Mouse (Mus musculus) hindbrain, embryonic 12.5 days (tissue): ENCODE results near the gene Tnrc6b. TPM values are rescaled to one million over a fixed set of nuclear protein-coding genes. Genes with fewer than 3 reads are reported as not detected.

Experiments
- ATAC-seq: fragments of 200-750 bp; cut with Nextera tagmentation; 2 replicates; pipeline ENCODE4 v1.8.0; 2017; ENCODE audit warnings: moderate TSS enrichment; ENCODE audit not compliant: low FRiP score
- H3K27ac ChIP-seq: fragments of 300-500 bp; sonication (generic); 2 replicates; pipeline ENCODE4 v1.5.1; 2016; ENCODE audit warnings: mild to moderate bottlenecking
- H3K27me3 ChIP-seq: fragments of 300-500 bp; sonication (generic); 2 replicates; pipeline ENCODE4 v1.6.1; 2016; ENCODE audit warnings: mild to moderate bottlenecking
- H3K36me3 ChIP-seq: fragments of 300-500 bp; sonication (generic); 2 replicates; pipeline ENCODE4 v1.6.1; 2016; ENCODE audit warnings: mild to moderate bottlenecking
- H3K4me1 ChIP-seq: fragments of 300-500 bp; sonication (generic); 2 replicates; pipeline ENCODE4 v1.6.1; 2016
- H3K4me2 ChIP-seq: fragments of 300-500 bp; sonication (generic); replicated peaks from 2 replicates; pipeline ENCODE4 v1.6.1; 2016; ENCODE audit warnings: mild to moderate bottlenecking
- H3K4me3 ChIP-seq: fragments of 300-500 bp; sonication (generic); 2 replicates; pipeline ENCODE4 v1.5.1; 2016; ENCODE audit warnings: mild to moderate bottlenecking
- H3K9ac ChIP-seq: fragments of 300-500 bp; sonication (generic); 2 replicates; pipeline ENCODE4 v1.6.1; 2016; ENCODE audit warnings: mild to moderate bottlenecking, moderate library complexity
- H3K9me3 ChIP-seq: fragments of 300-500 bp; sonication (generic); replicated peaks from 2 replicates; pipeline ENCODE4 v1.6.1; 2016; ENCODE audit warnings: mild to moderate bottlenecking
- WGBS: fragments of 180-500 bp; shearing (Covaris S2); methylation state at CpG from one replicate; pipeline ENCODE4 v1.1.7; 2016; 5-methylcytosine and 5-hydroxymethylcytosine counted together
- polyA plus RNA-seq: library from polyadenylated mRNA; unstranded; fragments of >200 nt; fragmentation: Nextera tagmentation; extraction: Ambion mirVana; gene quantifications from 2 replicates; pipeline ENCODE4 v1.2.1, GENCODE M21; 2016

Tnrc6b gene
- polyA plus RNA-seq, 1 experiment from 2014 or later: 55.6 TPM

DNA sequence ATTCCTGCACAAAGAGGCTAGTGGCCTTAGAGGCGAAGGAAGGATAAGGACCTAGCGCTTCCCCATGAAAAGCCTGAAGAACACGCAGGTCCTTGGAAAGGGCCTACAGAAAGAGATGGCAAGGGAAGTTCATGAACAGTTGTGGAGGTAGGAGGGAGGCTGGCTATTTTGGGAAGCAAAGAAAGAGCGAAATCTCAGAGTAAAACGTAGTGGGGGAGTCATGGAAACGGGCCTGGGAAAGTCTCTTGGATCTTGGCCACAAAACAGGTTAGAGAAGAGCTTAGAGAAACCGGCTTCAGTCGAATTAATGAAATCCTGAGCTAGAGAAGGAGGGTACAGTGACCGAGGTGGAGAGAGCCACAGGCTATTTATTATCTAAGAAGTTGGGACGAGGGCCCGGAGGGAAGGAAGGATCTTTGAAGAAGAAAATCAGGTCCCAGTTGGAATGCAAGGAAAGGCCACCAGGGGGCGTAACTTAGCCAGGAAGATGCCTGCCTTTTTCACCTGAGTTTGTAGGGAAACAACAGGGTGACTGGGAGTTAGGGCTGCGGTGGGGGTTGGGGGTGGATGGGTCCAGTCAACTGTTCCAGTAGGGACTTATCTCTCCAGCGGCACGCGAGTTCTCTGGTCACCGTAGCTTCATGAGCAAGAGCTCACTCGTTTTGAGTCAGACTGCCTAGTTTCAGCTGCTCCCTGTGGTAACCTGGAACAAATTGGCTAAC is 5.1 kb upstream of the Tnrc6b start:
- Histone ChIP-seq H3K4me2 (peak overlapping the region; percentile 50), H3K9ac (peak overlapping the region; percentile 49; the same call in 1 of the 2 replicates), H3K27ac (peak overlapping the region; percentile 52; the same call in 1 of the 2 replicates), H3K4me1 (peaks cover 19% of the 10 kb centered on the region), H3K9me3 (no peaks in the 10 kb centered on the region), H3K36me3 (no peaks in the 10 kb centered on the region), H3K4me3 (0 out of 2 replicates have a peak overlapping the region, but pooled peaks have one; percentile 11), H3K27me3 (no peaks in the 10 kb centered on the region)
- ATAC-seq: no peak
- WGBS: 30% methylated on average over 18 of the region's 18 CpGs

DNA sequence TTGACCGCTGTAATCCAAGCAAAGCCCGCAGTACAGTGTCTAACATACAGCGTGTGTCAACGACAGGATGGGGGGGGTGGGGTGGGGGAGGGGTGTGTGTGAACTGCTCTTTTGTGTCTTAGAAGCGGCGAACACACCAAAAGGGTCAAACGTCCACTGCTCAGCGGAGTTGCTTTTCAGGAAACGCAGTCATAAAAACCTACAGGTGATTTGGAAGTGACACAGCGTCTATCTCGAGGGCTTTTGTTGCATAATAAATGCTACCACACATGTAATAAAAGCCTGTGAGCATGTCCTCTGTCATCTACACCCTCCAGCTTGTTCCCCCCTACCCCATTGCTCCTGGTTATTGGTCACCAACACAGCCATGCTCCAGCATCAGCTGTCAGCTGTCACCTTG is 4.5 kb upstream of the Tnrc6b start:
- 0 out of 2 replicates have a peak overlapping the region, but pooled peaks have one; percentile 11 for H3K4me3 ChIP-seq
- H3K27me3 ChIP-seq: no peaks in the 10 kb centered on the region
- H3K36me3 ChIP-seq: no peaks in the 10 kb centered on the region
- peak overlapping the region; percentile 50 for H3K4me2 ChIP-seq
- H3K4me1 ChIP-seq: peaks cover 19% of the 10 kb centered on the region
- H3K27ac ChIP-seq: peak overlapping the region; percentile 52; the same call in 1 of the 2 replicates
- H3K9ac ChIP-seq: peak overlapping the region; percentile 49; the same call in 1 of the 2 replicates
- WGBS: 26% methylated on average over 11 of the region's 11 CpGs
- ATAC-seq: no peak
- no peaks in the 10 kb centered on the region for H3K9me3 ChIP-seq

DNA sequence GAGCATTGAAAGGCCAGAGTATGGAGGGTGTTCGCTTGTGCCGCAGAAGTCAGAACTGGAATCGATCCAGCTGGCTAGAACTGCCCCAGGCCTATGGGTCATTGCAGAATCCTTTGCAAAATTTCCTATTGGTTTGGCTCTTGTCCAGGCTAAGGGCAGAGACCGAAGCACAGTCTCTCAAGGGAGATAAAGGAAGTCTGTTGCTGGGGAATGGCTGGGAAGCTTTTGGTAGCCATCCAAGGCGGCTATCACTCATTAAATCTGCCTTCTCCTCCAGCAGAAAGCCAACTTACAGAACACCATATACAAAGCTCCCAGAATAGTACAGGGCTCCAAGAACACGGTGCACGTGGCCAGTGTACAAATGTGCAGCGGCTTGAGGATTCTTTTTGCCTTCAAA is 4.0 kb upstream of the Tnrc6b start:
- H3K9ac ChIP-seq: no peak overlapping the region
- ATAC-seq: no peak
- H3K4me1 ChIP-seq: peaks cover 19% of the 10 kb centered on the region
- H3K4me2 ChIP-seq: peak overlapping the region; percentile 50; the same call in 1 of the 2 replicates
- H3K27me3 ChIP-seq: no peaks in the 10 kb centered on the region
- peak overlapping the region; percentile 52 for H3K27ac ChIP-seq
- 75% methylated on average over 8 of the region's 8 CpGs for WGBS
- no peaks in the 10 kb centered on the region for H3K36me3 ChIP-seq
- H3K9me3 ChIP-seq: no peaks in the 10 kb centered on the region
- no peak overlapping the region for H3K4me3 ChIP-seq

DNA sequence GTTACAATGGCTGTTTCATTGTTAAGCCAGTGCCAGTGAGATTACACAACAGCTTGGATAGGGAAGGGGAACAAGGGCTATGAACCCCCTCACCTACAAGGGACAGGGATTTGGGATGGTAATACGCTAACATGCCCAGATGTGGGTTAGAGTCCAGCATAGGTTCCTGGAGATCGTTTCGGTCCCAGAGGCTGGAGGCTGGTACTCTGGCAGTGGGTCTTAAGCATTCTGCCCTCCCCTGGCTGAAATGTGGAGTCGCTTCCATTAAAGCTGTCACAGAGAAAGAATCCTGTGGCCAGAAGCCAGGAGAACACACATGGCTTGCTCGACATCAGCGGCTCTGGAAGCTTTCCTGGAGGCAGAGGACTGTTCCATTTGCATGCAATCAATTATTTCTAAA is 1.5 kb upstream of the Tnrc6b start:
- Histone ChIP-seq H3K27me3 (no peaks in the 10 kb centered on the region), H3K9me3 (no peaks in the 10 kb centered on the region), H3K4me2 (no peak overlapping the region), H3K9ac (no peak overlapping the region), H3K4me1 (peaks cover 25% of the 10 kb centered on the region), H3K4me3 (no peak overlapping the region), H3K27ac (no peak overlapping the region), H3K36me3 (no peaks in the 10 kb centered on the region)
- WGBS: 61% methylated on average over 6 of the region's 6 CpGs
- ATAC-seq: no peak

DNA sequence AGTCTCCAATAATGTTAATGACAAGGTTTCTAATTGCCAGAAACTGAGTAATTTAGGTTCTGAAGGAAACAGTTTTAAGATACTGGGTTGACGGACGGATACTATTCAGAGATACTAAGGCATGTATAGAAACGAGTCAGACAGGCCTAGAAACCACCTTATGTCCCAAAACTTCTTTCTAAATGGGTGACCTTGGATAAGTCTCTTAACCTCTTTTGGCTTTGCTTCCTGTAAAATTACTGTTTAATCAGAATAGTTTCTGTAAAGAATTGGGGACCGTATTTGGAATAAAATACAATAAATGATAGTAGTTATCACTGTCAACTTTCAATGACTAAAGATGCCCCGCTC is 881 bp upstream of the Tnrc6b start:
- Histone ChIP-seq H3K27ac (no peak overlapping the region; the same call in 1 of the 2 replicates), H3K4me2 (peak overlapping the region; percentile 93), H3K9ac (no peak overlapping the region), H3K9me3 (no peaks in the 10 kb centered on the region), H3K4me1 (peaks cover 25% of the 10 kb centered on the region), H3K4me3 (peak overlapping the region; percentile 96), H3K36me3 (no peaks in the 10 kb centered on the region), H3K27me3 (no peaks in the 10 kb centered on the region)
- no peak for ATAC-seq
- 13% methylated on average over 5 of the region's 5 CpGs for WGBS

DNA sequence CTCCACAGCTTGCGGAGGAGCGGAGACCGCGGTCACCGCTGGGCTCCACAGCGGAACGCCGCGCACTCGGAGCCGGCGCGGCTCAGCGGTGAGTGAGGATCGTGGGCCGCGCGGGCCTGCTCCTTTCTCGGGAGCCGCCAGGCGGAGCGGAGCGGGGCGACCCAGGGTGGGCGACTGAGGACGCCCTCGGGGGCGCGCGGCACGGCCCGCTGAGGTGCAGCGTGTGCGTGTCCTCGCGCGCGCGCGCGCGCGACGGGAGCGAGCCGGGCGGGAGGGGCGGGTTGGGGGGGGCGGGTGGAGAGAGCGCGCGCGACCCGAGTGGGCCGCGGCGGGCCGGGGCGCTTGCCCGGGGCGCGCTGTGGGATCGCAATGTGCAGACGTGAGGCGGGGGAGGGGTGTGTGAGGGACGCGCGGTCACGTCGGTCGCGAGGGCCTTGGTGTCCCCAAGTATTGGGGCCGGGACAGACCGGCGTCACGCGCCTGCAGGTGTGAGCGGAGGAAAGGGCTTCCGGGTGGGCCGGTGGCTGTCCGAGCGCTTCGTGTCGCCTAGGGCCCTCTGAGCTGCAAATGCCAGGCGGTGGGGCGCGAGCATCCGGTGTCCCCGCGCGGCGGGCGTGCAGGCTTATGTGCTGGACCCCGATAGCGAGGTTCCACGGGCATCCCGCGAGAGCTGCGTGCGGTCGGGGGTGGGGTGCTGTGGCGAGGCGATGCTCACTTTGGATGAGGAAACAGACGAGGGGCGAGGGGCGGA is 463 bp downstream of the Tnrc6b start:
- under 1% methylated on average over 97 of the region's 106 CpGs for WGBS
- H3K4me3 ChIP-seq: peak overlapping the region; percentile 96
- H3K4me2 ChIP-seq: peak overlapping the region; percentile 93
- peak overlapping the region; percentile 86 for H3K9ac ChIP-seq
- H3K4me1 ChIP-seq: peaks cover 18% of the 10 kb centered on the region
- no peaks in the 10 kb centered on the region for H3K27me3 ChIP-seq
- H3K27ac ChIP-seq: peak overlapping the region; percentile 87
- H3K9me3 ChIP-seq: no peaks in the 10 kb centered on the region
- H3K36me3 ChIP-seq: no peaks in the 10 kb centered on the region
- peak; percentile 62 for ATAC-seq

DNA sequence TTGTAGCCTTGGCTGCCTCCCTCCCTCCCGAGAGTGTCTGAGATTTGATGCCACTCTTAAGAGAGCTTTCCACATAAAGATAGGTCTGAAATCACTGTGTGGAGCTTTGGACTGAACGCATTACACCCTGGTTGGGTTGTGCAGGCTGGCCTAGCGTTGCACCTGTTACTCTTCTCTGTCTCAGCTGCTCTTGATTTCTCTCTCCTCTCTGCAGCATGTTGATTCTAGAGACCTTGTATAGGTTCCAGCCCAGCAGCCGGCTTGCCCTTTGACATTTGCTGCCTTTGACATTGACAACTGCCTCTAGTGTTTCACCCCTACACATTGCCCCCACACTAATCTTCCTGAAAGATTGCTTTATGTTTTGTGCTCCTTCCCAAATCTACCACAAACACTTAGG is 3.2 kb downstream of the Tnrc6b start:
- H3K9me3 ChIP-seq: no peaks in the 10 kb centered on the region
- no peaks in the 10 kb centered on the region for H3K27me3 ChIP-seq
- 80% methylated on average over 4 of the region's 4 CpGs for WGBS
- no peak overlapping the region for H3K27ac ChIP-seq
- no peak overlapping the region for H3K9ac ChIP-seq
- no peak overlapping the region for H3K4me2 ChIP-seq
- H3K4me1 ChIP-seq: peaks cover 6% of the 10 kb centered on the region
- H3K4me3 ChIP-seq: no peak overlapping the region
- no peaks in the 10 kb centered on the region for H3K36me3 ChIP-seq
- no peak for ATAC-seq

DNA sequence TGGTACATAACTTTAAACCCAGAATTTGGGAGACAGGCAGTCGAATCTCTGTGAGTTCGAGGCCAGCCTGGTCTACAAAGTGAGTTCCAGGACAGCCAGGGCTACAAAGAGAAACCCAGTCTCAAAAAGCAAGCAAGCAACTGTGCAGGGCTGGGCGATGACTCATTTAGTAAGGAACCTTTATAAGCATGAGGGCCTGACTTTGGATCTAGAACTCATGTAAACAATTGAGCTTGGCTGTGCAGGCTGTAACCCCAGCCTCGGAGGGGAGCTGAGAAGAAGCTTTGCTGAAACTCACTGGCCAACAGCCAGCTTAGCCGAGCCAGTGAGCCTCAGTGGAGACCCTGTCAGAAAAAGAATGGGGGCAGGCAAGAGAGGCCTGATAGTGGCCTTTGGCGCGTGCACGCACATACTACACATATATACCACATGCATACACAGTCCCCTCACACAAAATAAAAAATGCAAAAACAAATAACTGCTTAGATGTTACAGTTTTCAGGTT is 5.6 kb downstream of the Tnrc6b start:
- Histone ChIP-seq H3K27me3 (no peaks in the 10 kb centered on the region), H3K9me3 (no peaks in the 10 kb centered on the region), H3K4me1 (peaks cover 6% of the 10 kb centered on the region), H3K4me3 (no peak overlapping the region), H3K4me2 (no peak overlapping the region), H3K36me3 (no peaks in the 10 kb centered on the region), H3K9ac (no peak overlapping the region), H3K27ac (no peak overlapping the region)
- ATAC-seq: no peak
- WGBS: 89% methylated on average over 8 of the region's 8 CpGs

DNA sequence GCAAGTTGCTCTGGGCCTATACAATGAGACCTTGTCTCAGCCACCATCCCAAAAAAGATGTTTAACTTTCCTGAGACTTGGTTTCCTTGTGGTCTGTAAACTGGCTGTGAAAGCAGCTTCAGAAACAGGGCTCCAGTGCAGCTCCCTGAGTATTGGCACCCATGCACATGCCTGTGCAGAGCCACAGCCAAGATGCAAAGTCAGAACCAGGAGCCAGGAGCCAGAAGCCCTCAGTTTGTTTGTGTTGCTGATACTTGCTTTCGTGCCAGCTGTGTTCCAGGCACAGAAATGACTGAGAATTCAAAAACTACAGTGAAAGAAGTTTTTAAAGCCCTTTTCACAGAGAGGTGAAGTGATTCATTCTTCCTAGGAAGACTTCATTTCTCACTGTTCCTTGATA is 6.3 kb downstream of the Tnrc6b start:
- no peaks in the 10 kb centered on the region for H3K36me3 ChIP-seq
- ATAC-seq: no peak
- no peak overlapping the region for H3K4me2 ChIP-seq
- 58% methylated on average over 1 of the region's 1 CpGs for WGBS
- no peaks in the 10 kb centered on the region for H3K27me3 ChIP-seq
- H3K9ac ChIP-seq: no peak overlapping the region
- H3K27ac ChIP-seq: no peak overlapping the region
- no peaks in the 10 kb centered on the region for H3K9me3 ChIP-seq
- peaks cover 3% of the 10 kb centered on the region for H3K4me1 ChIP-seq
- no peak overlapping the region for H3K4me3 ChIP-seq

DNA sequence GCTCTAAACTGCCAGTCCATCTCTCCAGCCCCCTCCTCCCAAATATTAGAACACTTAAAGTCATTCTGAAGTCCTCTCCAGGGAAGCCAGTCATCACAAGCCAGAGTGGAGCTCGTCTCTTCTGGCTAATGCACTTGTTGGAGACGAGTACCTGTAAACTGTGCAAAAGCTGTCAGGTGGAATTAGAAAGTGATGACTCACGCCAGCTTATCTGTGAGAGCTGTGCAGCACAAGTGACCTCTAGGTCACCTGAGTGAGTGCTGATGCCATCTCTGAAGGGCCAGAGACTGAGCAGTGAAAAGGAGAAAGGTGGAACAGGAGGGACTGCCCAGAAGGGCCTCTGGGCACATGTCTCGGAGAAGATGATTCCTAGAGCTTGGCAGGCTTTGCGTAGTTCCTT is 9.1 kb downstream of the Tnrc6b start:
- no peak overlapping the region for H3K4me2 ChIP-seq
- no peak for ATAC-seq
- H3K9me3 ChIP-seq: no peaks in the 10 kb centered on the region
- H3K27me3 ChIP-seq: no peaks in the 10 kb centered on the region
- H3K27ac ChIP-seq: no peak overlapping the region
- H3K4me3 ChIP-seq: no peak overlapping the region
- peaks cover 5% of the 10 kb centered on the region; the same call in 1 of the 2 replicates for H3K4me1 ChIP-seq
- 80% methylated on average over 5 of the region's 5 CpGs for WGBS
- H3K9ac ChIP-seq: no peak overlapping the region
- no peaks in the 10 kb centered on the region for H3K36me3 ChIP-seq

DNA sequence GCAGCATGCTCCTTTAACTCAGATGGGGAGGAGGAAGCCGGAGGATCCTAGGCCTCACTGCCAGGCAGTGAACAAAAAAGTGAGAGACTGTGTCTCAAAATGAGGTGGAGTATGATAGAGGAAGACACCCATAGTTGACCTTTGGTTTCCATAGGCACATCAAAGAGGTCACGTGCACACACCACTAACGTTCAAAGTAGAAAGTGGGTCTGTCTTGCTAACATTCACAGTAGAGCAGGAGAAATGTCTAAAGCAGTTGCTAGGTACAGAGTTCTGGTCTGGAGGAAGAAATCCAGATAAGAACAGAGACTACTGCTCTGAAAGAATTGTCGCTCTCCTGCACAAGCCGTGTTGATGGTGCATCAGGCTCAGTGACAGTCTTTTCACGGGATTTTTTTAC is 10.7 kb downstream of the Tnrc6b start:
- WGBS: 84% methylated on average over 6 of the region's 6 CpGs
- no peaks in the 10 kb centered on the region for H3K36me3 ChIP-seq

DNA sequence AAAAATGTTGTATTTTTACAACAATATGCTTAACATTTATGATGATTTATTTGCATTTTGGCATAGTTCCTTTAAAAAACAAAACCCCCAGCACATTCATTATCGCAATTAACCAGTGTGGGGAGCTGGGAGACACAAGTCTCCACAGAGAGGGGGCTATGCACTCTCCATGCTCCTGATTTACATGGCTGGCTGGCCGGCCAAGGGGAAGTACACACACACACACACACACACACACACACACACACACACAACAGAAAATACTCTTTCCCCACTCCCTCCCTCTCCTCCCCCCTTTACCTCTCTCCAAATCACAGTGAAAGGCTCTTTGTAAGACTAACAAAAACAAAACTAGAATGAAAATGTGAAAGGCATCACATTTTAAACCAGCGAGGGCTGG is 11.3 kb downstream of the Tnrc6b start:
- H3K9me3 ChIP-seq: no peaks in the 10 kb centered on the region
- no peak overlapping the region for H3K4me3 ChIP-seq
- H3K4me2 ChIP-seq: no peak overlapping the region
- no peak for ATAC-seq
- WGBS: 53% methylated on average over 3 of the region's 3 CpGs
- H3K27me3 ChIP-seq: no peaks in the 10 kb centered on the region
- H3K9ac ChIP-seq: no peak overlapping the region
- H3K4me1 ChIP-seq: peaks cover 5% of the 10 kb centered on the region; the same call in 1 of the 2 replicates
- no peaks in the 10 kb centered on the region for H3K36me3 ChIP-seq
- no peak overlapping the region for H3K27ac ChIP-seq

More for the DNA sequence above, 10.7 kb downstream of the Tnrc6b start:
- H3K4me1 ChIP-seq: peaks cover 5% of the 10 kb centered on the region; the same call in 1 of the 2 replicates
- no peak overlapping the region for H3K4me2 ChIP-seq
- no peaks in the 10 kb centered on the region for H3K27me3 ChIP-seq
- H3K4me3 ChIP-seq: no peak overlapping the region
- H3K9ac ChIP-seq: no peak overlapping the region
- no peak overlapping the region for H3K27ac ChIP-seq
- no peaks in the 10 kb centered on the region for H3K9me3 ChIP-seq
- ATAC-seq: no peak
